Mouse (Mus musculus): Measurements from ENCODE around the gene Sem1. TPM values are rescaled to one million over a fixed set of nuclear protein-coding genes. Genes with fewer than 3 reads are reported as not detected.
"Not testable (repeated sequence)": the region's sequence is repeated elsewhere in the genome, so short reads cannot be mapped to it uniquely, and the experiment has no call there.

The Sem1 gene
- polyA plus RNA-seq, 1 experiment from 2014 or later: 253 TPM

DNA sequence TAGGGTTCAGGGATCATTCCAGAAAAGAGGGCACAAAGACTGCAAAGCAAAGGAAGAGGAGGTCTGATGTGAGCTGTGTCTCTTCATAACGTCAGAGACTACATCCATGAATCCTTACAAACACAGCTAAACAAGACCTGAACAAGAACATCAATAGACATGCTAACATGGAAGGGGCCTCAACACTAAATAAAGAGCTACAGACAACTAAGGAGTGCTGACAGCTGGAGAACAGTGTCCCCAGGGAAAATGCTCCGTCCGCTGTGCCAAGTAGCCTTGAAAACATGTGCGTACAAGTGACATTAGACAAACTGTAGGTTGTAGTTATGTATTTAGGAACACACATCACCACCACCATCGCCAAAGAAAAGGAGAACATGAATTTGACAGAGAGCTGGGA is 15.7 kb downstream of the Sem1 start:
- Histone ChIP-seq H3K9me3 (replicated peaks) (no peaks in the 10 kb centered on the region), H3K9ac (no peak overlapping the region), H3K4me3 (replicated peaks) (no peak overlapping the region), H3K4me2 (replicated peaks) (no peak overlapping the region), H3K27me3 (no peaks in the 10 kb centered on the region), H3K4me1 (peaks cover 11% of the 10 kb centered on the region), H3K27ac (replicated peaks) (no peak overlapping the region), H3K36me3 (no peaks in the 10 kb centered on the region; the same call in 1 of the 2 replicates)
- WGBS: 56% methylated on average over 5 of the region's 5 CpGs
- ATAC-seq (ENCODE audit: insufficient number of reproducible peaks, low FRiP score, low TSS enrichment, low read depth): no peak

DNA sequence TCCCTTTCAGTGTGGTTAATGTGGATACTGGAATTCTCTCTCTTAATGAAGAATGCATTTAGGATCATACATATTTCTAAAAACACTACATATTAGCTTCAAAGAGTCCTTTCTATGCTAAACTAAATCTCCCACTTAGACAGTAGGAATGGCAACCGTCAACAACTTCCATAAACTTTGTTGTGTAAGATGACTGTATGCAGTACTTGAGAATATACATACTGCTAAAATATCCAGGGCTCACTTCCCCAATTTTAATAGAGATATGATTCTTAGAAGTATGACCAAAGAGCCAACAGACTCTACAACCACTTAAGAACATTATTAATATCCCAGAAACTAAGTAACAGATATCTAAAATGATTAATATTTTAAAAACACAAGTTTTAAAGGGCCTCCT is 20.8 kb downstream of the Sem1 start:
- 91% methylated on average over 1 of the region's 1 CpGs for WGBS
- no peak overlapping the region for H3K27ac ChIP-seq (replicated peaks)
- no peak overlapping the region for H3K9ac ChIP-seq
- H3K27me3 ChIP-seq: no peaks in the 10 kb centered on the region
- no peaks in the 10 kb centered on the region for H3K9me3 ChIP-seq (replicated peaks)
- H3K36me3 ChIP-seq: peaks cover 24% of the 10 kb centered on the region
- no peak for ATAC-seq (ENCODE audit: insufficient number of reproducible peaks, low FRiP score, low TSS enrichment, low read depth)
- no peak overlapping the region for H3K4me2 ChIP-seq (replicated peaks)
- no peak overlapping the region for H3K4me3 ChIP-seq (replicated peaks)
- H3K4me1 ChIP-seq: peaks cover 6% of the 10 kb centered on the region

- no peak for ATAC-seq (ENCODE audit: insufficient number of reproducible peaks, low FRiP score, low TSS enrichment, low read depth)
- Histone ChIP-seq H3K4me2 (replicated peaks) (no peak overlapping the region), H3K4me1 (no peaks in the 10 kb centered on the region), H3K27me3 (no peaks in the 10 kb centered on the region), H3K36me3 (peaks cover 19% of the 10 kb centered on the region), H3K4me3 (replicated peaks) (no peak overlapping the region), H3K9ac (no peak overlapping the region), H3K9me3 (replicated peaks) (no peaks in the 10 kb centered on the region), H3K27ac (replicated peaks) (no peak overlapping the region)
- WGBS: 90% methylated on average over 6 of the region's 6 CpGs
Observed at GRCm38 (mm10) chr6:6552006-6552405, 26.5 kb downstream of the Sem1 start.

- Histone ChIP-seq H3K4me2 (replicated peaks) (no peak overlapping the region), H3K4me1 (no peaks in the 10 kb centered on the region), H3K27me3 (no peaks in the 10 kb centered on the region), H3K9ac (no peak overlapping the region), H3K9me3 (replicated peaks) (no peaks in the 10 kb centered on the region), H3K4me3 (replicated peaks) (no peak overlapping the region), H3K27ac (replicated peaks) (no peak overlapping the region), H3K36me3 (no peaks in the 10 kb centered on the region)
- no peak for ATAC-seq (ENCODE audit: insufficient number of reproducible peaks, low FRiP score, low TSS enrichment, low read depth)
- WGBS: 44% methylated on average over 5 of the region's 5 CpGs
Observed at GRCm38 (mm10) chr6:6547997-6548396, 30.5 kb downstream of the Sem1 start.

GRCm38 (mm10) chr6:6544255-6544645 is 34.2 kb downstream of the Sem1 start:
- no peak overlapping the region for H3K4me2 ChIP-seq (replicated peaks)
- WGBS: 65% methylated on average over 4 of the region's 4 CpGs
- no peaks in the 10 kb centered on the region for H3K9me3 ChIP-seq (replicated peaks)
- H3K4me3 ChIP-seq (replicated peaks): no peak overlapping the region
- no peak overlapping the region for H3K27ac ChIP-seq (replicated peaks)
- no peaks in the 10 kb centered on the region for H3K4me1 ChIP-seq
- H3K36me3 ChIP-seq: no peaks in the 10 kb centered on the region
- no peaks in the 10 kb centered on the region for H3K27me3 ChIP-seq
- H3K9ac ChIP-seq: no peak overlapping the region
- peak; percentile 7; the same call in 1 of the 2 replicates for ATAC-seq (ENCODE audit: insufficient number of reproducible peaks, low FRiP score, low TSS enrichment, low read depth)

DNA sequence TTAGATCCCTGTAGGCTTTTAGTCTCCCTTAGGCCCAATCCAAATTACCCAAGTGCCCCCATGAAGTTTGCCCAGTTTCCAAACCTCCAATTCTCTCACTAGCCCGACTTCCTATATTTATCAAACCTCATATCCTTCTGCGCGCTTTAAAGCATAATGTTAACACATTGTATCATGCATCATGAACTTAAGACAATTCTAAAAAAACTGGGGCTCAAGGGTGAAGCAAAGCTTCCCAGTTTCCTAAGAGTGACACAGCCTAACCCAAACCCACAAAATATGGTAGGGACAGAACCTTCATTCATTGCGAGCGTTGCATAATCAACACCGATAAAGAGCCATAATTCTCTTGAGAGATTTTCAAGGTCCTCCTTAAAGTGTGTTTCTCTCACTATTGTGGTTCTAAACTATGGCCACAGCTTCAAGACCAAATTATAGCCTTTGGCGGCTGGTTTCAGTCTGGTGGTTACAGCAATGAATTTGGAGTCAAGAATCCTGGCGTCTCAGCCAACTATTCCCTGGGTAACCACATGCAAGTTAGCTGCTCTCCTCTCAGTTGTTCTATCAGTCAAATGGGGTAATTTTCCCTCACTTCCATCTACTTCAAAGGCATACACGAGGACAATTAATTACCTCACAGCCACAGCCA is 34.7 kb downstream of the Sem1 start:
- Histone ChIP-seq H3K4me3 (replicated peaks) (no peak overlapping the region), H3K36me3 (no peaks in the 10 kb centered on the region), H3K4me2 (replicated peaks) (no peak overlapping the region), H3K27me3 (no peaks in the 10 kb centered on the region), H3K27ac (replicated peaks) (no peak overlapping the region), H3K9ac (no peak overlapping the region), H3K9me3 (replicated peaks) (no peaks in the 10 kb centered on the region), H3K4me1 (no peaks in the 10 kb centered on the region)
- 78% methylated on average over 9 of the region's 9 CpGs for WGBS
- peak; percentile 69; the same call in 1 of the 2 replicates for ATAC-seq (ENCODE audit: insufficient number of reproducible peaks, low FRiP score, low TSS enrichment, low read depth)

GRCm38 (mm10) chr6:6542133-6542532 is 36.3 kb downstream of the Sem1 start:
- H3K9me3 ChIP-seq (replicated peaks): no peaks in the 10 kb centered on the region
- H3K4me1 ChIP-seq: no peaks in the 10 kb centered on the region
- no peak overlapping the region for H3K4me2 ChIP-seq (replicated peaks)
- H3K36me3 ChIP-seq: no peaks in the 10 kb centered on the region
- no peaks in the 10 kb centered on the region for H3K27me3 ChIP-seq
- H3K9ac ChIP-seq: no peak overlapping the region
- no peak overlapping the region for H3K27ac ChIP-seq (replicated peaks)
- ATAC-seq (ENCODE audit: insufficient number of reproducible peaks, low FRiP score, low TSS enrichment, low read depth): no peak
- H3K4me3 ChIP-seq (replicated peaks): no peak overlapping the region

DNA sequence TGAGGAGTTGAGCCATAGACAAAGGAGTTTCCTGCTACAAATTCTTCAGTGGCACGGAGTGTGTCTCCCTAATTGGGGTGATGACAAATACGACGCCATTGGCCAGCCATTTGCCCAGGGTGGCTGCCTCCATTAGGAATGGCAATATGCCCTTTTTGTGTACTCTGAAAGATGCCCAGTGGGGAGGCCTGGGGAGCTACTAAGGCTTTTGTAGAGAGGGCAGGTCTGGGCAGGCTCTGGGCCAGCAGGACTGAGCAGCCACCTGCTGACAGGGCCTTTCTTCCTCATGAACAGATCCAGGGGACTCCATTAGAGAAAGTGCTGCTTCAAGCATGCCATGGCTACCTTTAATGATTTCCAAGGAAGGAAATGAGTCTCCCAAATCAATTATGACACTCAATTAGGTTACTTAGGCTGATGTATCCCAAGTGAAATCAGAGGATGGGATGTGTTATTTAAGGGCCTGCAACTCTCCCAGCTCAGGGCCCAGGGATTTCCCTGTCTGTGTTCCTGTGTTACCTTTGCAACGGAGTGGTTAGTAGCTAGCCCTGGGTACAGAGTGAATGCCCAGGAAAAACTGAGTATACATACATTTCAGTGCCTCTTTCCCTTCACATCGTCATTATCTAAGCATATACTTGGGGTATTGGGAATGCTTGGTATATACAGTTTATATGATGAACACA is 41.5 kb downstream of the Sem1 start:
- H3K27ac ChIP-seq (replicated peaks): no peak overlapping the region
- no peak overlapping the region for H3K9ac ChIP-seq
- no peak for ATAC-seq (ENCODE audit: insufficient number of reproducible peaks, low FRiP score, low TSS enrichment, low read depth)
- whole genome bisulfite sequencing: 44% methylated on average over 5 of the region's 5 CpGs
- no peaks in the 10 kb centered on the region for H3K9me3 ChIP-seq (replicated peaks)
- H3K4me3 ChIP-seq (replicated peaks): no peak overlapping the region
- no peaks in the 10 kb centered on the region for H3K36me3 ChIP-seq
- no peaks in the 10 kb centered on the region for H3K4me1 ChIP-seq
- H3K27me3 ChIP-seq: no peaks in the 10 kb centered on the region
- no peak overlapping the region for H3K4me2 ChIP-seq (replicated peaks)

DNA sequence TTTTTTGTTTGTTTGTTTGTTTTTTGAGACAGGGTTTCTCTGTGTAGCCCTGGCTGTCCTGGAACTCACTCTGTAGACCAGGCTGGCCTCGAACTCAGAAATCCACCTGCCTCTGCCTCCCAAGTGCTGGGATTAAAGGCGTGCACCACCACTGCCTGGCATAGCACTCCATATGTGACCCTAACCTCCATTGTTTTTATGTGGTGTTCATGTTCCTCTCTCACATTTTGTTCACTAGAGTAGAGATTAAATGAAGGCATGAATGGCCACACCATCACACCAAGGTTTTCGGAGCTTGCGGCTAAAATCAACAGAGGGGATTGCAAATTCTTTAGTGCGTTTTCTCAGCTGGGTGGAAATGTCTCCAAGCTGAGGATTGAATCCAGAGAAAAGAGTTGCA is 42.1 kb downstream of the Sem1 start:
- H3K36me3 ChIP-seq; H3K9ac ChIP-seq; H3K4me3 ChIP-seq (replicated peaks); H3K4me1 ChIP-seq; H3K9me3 ChIP-seq (replicated peaks); ATAC-seq (ENCODE audit: insufficient number of reproducible peaks, low FRiP score, low TSS enrichment, low read depth); H3K27me3 ChIP-seq; H3K27ac ChIP-seq (replicated peaks); H3K4me2 ChIP-seq (replicated peaks): not testable (repeated sequence)
- 90% methylated on average over 5 of the region's 5 CpGs for WGBS
